Comparison of ENCODE assay signal across 8 mouse cellular contexts in the genomic region with DNA sequence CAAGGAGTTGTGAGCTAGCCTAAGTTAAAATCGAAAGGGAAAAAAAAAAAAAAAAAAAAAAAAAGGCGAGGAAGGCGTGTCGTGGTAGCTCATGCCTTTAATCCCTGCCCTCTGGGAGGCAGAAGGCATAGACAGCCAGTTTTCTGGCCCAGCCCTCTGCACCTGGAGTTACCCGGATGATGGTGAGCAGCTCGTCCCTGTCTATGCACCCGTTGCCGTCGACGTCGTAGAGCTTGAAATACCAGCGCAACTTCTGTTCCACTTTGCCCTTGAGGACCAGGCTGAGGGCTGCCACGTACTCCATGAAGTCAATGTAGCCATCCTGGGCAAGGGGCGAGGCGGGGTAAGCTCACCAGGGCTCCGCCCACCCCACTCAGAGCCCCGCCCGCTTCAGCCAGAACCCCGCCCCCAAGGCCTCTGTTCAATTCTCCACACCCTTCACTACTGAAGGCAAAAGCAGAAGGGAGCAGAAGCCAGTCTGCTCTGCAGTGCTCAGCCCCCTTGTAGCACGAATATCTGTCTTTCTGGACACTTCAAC. TPM values are rescaled to one million over a fixed set of nuclear protein-coding genes. Genes with fewer than 3 reads are reported as not detected.
A peak's percentile ranks its signal among the peaks of the same experiment; 100 is the strongest.
DNase-seq lines count a peak whose midpoint lies in the region; ATAC-seq lines count a peak whose summit lies in the region.

No protein-coding gene starts in this region.

- no peaks in the 10 kb centered on the region for H3K36me3 ChIP-seq in intestine, embryonic 14.5 days (ENCODE audit: control insufficient read depth, insufficient read depth, low read length)
- H3K36me3 ChIP-seq in liver, embryonic 15.5 days (replicated peaks), result no peaks in the 10 kb centered on the region

- H3K27ac ChIP-seq in intestine, embryonic 14.5 days (ENCODE audit: low read depth), result no peak overlapping the region
- no peak overlapping the region for H3K27ac ChIP-seq in liver, embryonic 15.5 days (replicated peaks)

- peak overlapping the region; percentile 26 for H3K4me3 ChIP-seq in intestine, embryonic 14.5 days (ENCODE audit: low read depth, low read length)
- peak overlapping the region; percentile 49 for H3K4me3 ChIP-seq in liver, embryonic 15.5 days (replicated peaks)

- ATAC-seq in cerebellum, adult (ENCODE audit: insufficient number of reproducible peaks, low FRiP score, low TSS enrichment), result no peak
- peak; percentile 76 for ATAC-seq in intestine, embryonic 14.5 days (replicated peaks; ENCODE audit: low FRiP score, low TSS enrichment, low read depth)
- peak; percentile 83 for ATAC-seq in liver, embryonic 15.5 days (ENCODE audit: insufficient read depth)

- DNase-seq in cerebellum, postnatal 10 days, result peak; percentile 52 to 57
- peak; percentile 50 for DNase-seq in c-Kit-positive CD71-positive TER-119-negative erythroid progenitor cells, embryonic 14.5 days (ENCODE audit: low read depth)
- DNase-seq in gastrocnemius, postnatal 4 days (ENCODE audit: low spot score in 2 of 2), result peak; percentile 35 to 48
- DNase-seq in intestine, embryonic 14.5 days (ENCODE audit: low spot score), result peak; percentile 82
- peak; percentile 34 to 47 for DNase-seq in natural killer cell, adult 2 months (ENCODE audit: low spot score in 2 of 2)
- peak; percentile 9 to 41 for DNase-seq in thymus, postnatal 10 days (ENCODE audit: low spot score in 2 of 2)

- 4% methylated on average over 20 of the region's 20 CpGs for WGBS in intestine, embryonic 14.5 days
- under 1% methylated on average over 20 of the region's 20 CpGs for WGBS in liver, embryonic 15.5 days (ENCODE audit: insufficient replicate concordance)

- no peaks in the 10 kb centered on the region for H3K4me1 ChIP-seq in intestine, embryonic 14.5 days (replicated peaks; ENCODE audit: control insufficient read depth, insufficient read depth, low read length)
- H3K4me1 ChIP-seq in liver, embryonic 15.5 days (replicated peaks), result peaks cover 16% of the 10 kb centered on the region

- H3K9me3 ChIP-seq in intestine, embryonic 14.5 days (ENCODE audit: control insufficient read depth, low read length), result no peaks in the 10 kb centered on the region
- no peaks in the 10 kb centered on the region for H3K9me3 ChIP-seq in liver, embryonic 15.5 days (replicated peaks)

- peaks cover 11% of the 10 kb centered on the region for H3K27me3 ChIP-seq in intestine, embryonic 14.5 days (replicated peaks; ENCODE audit: control insufficient read depth, insufficient read depth, low read length)
- peaks cover 30% of the 10 kb centered on the region for H3K27me3 ChIP-seq in liver, embryonic 15.5 days

- no peak overlapping the region for H3K9ac ChIP-seq in intestine, embryonic 14.5 days (ENCODE audit: low read length)
- H3K9ac ChIP-seq in liver, embryonic 15.5 days, result no peak overlapping the region

- peak overlapping the region; percentile 45 for H3K4me2 ChIP-seq in intestine, embryonic 14.5 days (ENCODE audit: low read length)
- H3K4me2 ChIP-seq in liver, embryonic 15.5 days, result peak overlapping the region; percentile 71

RNA-seq across cellular contexts. Expression of gene Guca1a, which starts 4.9 kb away (rescaled TPM):
- 1 to 10 TPM in 1 of 2 experiments, under 1 TPM in 1; 0.96 to 1.5 TPM for total RNA-seq in gastrocnemius, postnatal 4 days (2021)
- 2.5 and 3.1 TPM in 2 replicates for polyA plus RNA-seq in intestine, embryonic 14.5 days (2014; fragmentation: Nextera tagmentation; extraction: Ambion mirVana)
- 0.90 and 1.2 TPM in 2 replicates for polyA plus RNA-seq in liver, embryonic 15.5 days (2015; fragmentation: Nextera tagmentation; extraction: Ambion mirVana)

RNA-seq across cellular contexts. Expression of gene Guca1b, which starts 10.3 kb away (rescaled TPM):
- under 1 TPM; 0.61 to 0.73 TPM for total RNA-seq in gastrocnemius, postnatal 4 days (2021)
- polyA plus RNA-seq in intestine, embryonic 14.5 days (2014; fragmentation: Nextera tagmentation; extraction: Ambion mirVana), result 0.32 and 0.37 TPM in 2 replicates
- 0.15 and 0.22 TPM in 2 replicates for polyA plus RNA-seq in liver, embryonic 15.5 days (2015; fragmentation: Nextera tagmentation; extraction: Ambion mirVana)

RNA-seq across cellular contexts. Expression of gene Mrps10, which starts 26.8 kb away (rescaled TPM):
- 10 to 100 TPM; 36.0 to 40.5 TPM for total RNA-seq in gastrocnemius, postnatal 4 days (2021)
- polyA plus RNA-seq in intestine, embryonic 14.5 days (2014; fragmentation: Nextera tagmentation; extraction: Ambion mirVana), result 89.3 and 91.4 TPM in 2 replicates
- polyA plus RNA-seq in liver, embryonic 15.5 days (2015; fragmentation: Nextera tagmentation; extraction: Ambion mirVana), result 37.0 and 39.2 TPM in 2 replicates

RNA-seq across cellular contexts. Expression of gene AI661453, which starts 41.0 kb away (rescaled TPM):
- total RNA-seq in gastrocnemius, postnatal 4 days (2021), result 1 to 10 TPM in 1 of 2 experiments, under 1 TPM in 1; 0.76 to 1.0 TPM
- polyA plus RNA-seq in intestine, embryonic 14.5 days (2014; fragmentation: Nextera tagmentation; extraction: Ambion mirVana), result 3.4 and 4.4 TPM in 2 replicates
- polyA plus RNA-seq in liver, embryonic 15.5 days (2015; fragmentation: Nextera tagmentation; extraction: Ambion mirVana), result 0.51 and 0.62 TPM in 2 replicates

RNA-seq across cellular contexts. Expression of gene 1700001C19Rik, which starts 41.7 kb away (rescaled TPM):
- not detected for total RNA-seq in gastrocnemius, postnatal 4 days (2021)
- 0.22 and 0.24 TPM in 2 replicates for polyA plus RNA-seq in intestine, embryonic 14.5 days (2014; fragmentation: Nextera tagmentation; extraction: Ambion mirVana)
- polyA plus RNA-seq in liver, embryonic 15.5 days (2015; fragmentation: Nextera tagmentation; extraction: Ambion mirVana), result 1.4 and 1.7 TPM in 2 replicates

Comparison
In these comparisons a context has a peak if more than half of its experiments do, and no peak if none do; other contexts are left out.
1. DNase-seq: peak in every context shown above with its lines; median percentile 82 in intestine, embryonic 14.5 days; 54 in cerebellum, postnatal 10 days; 50 in c-Kit-positive CD71-positive TER-119-negative erythroid progenitor cells, embryonic 14.5 days; 42 in gastrocnemius, postnatal 4 days; 40 in natural killer cell, adult 2 months; 25 in thymus, postnatal 10 days.